Mouse (Mus musculus): ENCODE results near the gene Cacna1s. TPM values are rescaled to one million over a fixed set of nuclear protein-coding genes. Genes with fewer than 3 reads are reported as not detected.

Cacna1s gene
- polyA plus RNA-seq, 1 experiment from 2014 or later = 0.47 TPM

DNA sequence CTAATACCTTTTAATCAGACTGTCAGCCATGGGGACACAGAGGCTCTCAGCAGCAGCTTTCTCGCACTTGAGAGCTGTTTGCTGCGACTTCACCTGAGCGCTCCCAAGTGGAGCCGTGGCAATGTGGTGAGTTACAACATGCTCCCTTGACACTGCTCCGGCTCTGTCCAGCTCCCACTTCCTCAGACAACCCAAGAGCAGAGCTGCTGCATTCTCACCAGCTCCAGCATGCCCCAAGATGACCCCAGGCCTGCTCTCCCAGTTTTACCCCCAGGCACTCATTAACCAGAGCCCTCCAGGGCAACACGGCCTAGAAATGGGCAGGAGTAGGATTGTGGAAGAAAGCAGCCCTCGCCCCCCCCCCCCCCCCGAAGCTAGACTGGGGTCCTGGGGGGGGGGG lies 20.9 kb upstream of the Cacna1s start:
- no peak for ATAC-seq (replicated peaks)
- no peaks in the 10 kb centered on the region for H3K9me3 ChIP-seq
- no peak overlapping the region for H3K4me2 ChIP-seq (replicated peaks)
- no peak overlapping the region for H3K9ac ChIP-seq (replicated peaks)
- H3K4me3 ChIP-seq = no peak overlapping the region
- WGBS = 83% methylated on average over 8 of the region's 8 CpGs
- H3K36me3 ChIP-seq = peaks cover 65% of the 10 kb centered on the region
- no peak overlapping the region for H3K27ac ChIP-seq (replicated peaks)
- H3K27me3 ChIP-seq = no peaks in the 10 kb centered on the region
- peaks cover 7% of the 10 kb centered on the region; the same call in 1 of the 2 replicates for H3K4me1 ChIP-seq

- no peaks in the 10 kb centered on the region for H3K9me3 ChIP-seq
- no peak overlapping the region for H3K9ac ChIP-seq (replicated peaks)
- H3K27me3 ChIP-seq = no peaks in the 10 kb centered on the region
- 78% methylated on average over 7 of the region's 7 CpGs for WGBS
- H3K4me1 ChIP-seq = peaks cover 7% of the 10 kb centered on the region; the same call in 1 of the 2 replicates
- H3K36me3 ChIP-seq = peaks cover 56% of the 10 kb centered on the region
- no peak overlapping the region for H3K4me3 ChIP-seq
- no peak overlapping the region for H3K27ac ChIP-seq (replicated peaks)
- no peak overlapping the region for H3K4me2 ChIP-seq (replicated peaks)
- ATAC-seq (replicated peaks) = no peak
Measured at GRCm38 (mm10) chr1:136032961-136033360, 19.6 kb upstream of the Cacna1s start.

DNA sequence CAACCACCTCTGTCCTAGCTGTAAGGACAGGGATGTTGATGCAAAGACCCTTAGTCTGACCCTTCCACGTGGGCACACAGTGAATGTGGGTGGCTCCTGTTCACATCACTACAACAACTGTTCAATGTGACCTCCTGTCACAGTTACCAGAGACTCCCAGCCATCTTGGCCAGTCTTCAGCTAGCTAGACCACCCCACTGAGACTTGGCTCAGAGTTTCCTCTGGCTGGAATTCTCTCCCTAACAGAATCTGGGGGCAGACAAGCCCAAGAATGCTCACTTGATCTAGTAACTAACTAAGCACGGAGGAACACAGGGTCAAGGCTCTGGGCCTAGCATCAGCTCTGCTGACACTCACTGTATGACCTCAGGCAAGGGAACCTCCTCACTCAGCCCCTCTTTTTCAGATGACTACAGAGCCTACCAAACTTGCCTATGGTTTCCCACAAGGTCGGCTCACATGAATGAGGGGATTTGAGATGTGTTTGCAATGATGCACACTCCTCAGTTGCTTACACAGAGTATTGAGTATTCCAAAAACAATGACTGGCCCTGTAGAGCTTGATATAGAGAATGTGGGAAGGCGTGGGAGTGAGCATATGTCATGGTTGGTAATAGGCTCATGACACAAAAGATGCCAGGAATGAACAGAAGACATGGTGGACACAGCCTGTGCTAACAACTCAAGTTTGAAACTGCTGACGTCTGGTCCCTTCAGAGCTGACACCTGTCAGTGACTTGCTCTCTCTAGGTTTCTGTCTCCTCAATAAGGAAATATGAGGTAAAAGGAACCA lies 13.6 kb upstream of the Cacna1s start:
- Histone ChIP-seq H3K4me2 (replicated peaks) (no peak overlapping the region), H3K4me3 (no peak overlapping the region), H3K4me1 (peaks cover 7% of the 10 kb centered on the region), H3K27me3 (no peaks in the 10 kb centered on the region), H3K27ac (replicated peaks) (no peak overlapping the region), H3K9me3 (no peaks in the 10 kb centered on the region), H3K36me3 (peaks cover 19% of the 10 kb centered on the region), H3K9ac (replicated peaks) (no peak overlapping the region)
- WGBS = 76% methylated on average over 5 of the region's 5 CpGs
- ATAC-seq (replicated peaks) = no peak

- ATAC-seq (replicated peaks) = no peak
- no peak overlapping the region for H3K9ac ChIP-seq (replicated peaks)
- H3K4me3 ChIP-seq = no peak overlapping the region
- no peak overlapping the region for H3K4me2 ChIP-seq (replicated peaks)
- H3K36me3 ChIP-seq = peaks cover 5% of the 10 kb centered on the region; the same call in 1 of the 2 replicates
- H3K27ac ChIP-seq (replicated peaks) = no peak overlapping the region
- no peaks in the 10 kb centered on the region for H3K9me3 ChIP-seq
- 20% methylated on average over 11 of the region's 11 CpGs for WGBS
- H3K27me3 ChIP-seq = no peaks in the 10 kb centered on the region
- H3K4me1 ChIP-seq = peaks cover 7% of the 10 kb centered on the region
Measured at GRCm38 (mm10) chr1:136040452-136040851, 12.1 kb upstream of the Cacna1s start.

DNA sequence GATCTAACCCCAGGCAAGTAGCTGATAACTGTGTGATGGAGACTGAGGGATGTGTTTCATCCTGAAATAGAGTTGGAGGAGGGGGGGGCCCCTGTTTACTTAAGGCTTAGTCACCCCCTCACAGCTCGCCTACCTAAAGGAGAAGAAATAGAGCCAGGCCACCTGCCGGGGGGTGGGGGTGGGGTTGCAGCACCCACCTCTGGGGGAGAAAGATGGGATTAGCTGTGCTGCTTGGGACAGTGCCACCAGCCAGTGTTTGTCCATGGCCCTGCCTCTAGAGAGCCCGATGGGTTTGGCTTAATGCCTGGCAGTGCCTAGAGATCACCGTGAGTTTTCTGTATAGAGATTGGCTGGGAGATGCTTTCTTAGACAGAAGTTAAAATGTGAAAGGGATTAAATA lies 11.7 kb upstream of the Cacna1s start:
- 28% methylated on average over 4 of the region's 4 CpGs for WGBS

GRCm38 (mm10) chr1:136045774-136046173 lies 6.8 kb upstream of the Cacna1s start:
- Histone ChIP-seq H3K9ac (replicated peaks) (no peak overlapping the region), H3K4me1 (peaks cover 11% of the 10 kb centered on the region), H3K36me3 (no peaks in the 10 kb centered on the region), H3K27ac (replicated peaks) (no peak overlapping the region), H3K4me3 (no peak overlapping the region), H3K4me2 (replicated peaks) (no peak overlapping the region), H3K27me3 (peaks cover 19% of the 10 kb centered on the region), H3K9me3 (no peaks in the 10 kb centered on the region)
- peak; percentile 20; the same call in 1 of the 2 replicates for ATAC-seq (replicated peaks)
- WGBS = 14% methylated on average over 4 of the region's 4 CpGs

More for the DNA sequence above, 11.7 kb upstream of the Cacna1s start:
- Histone ChIP-seq H3K27me3 (no peaks in the 10 kb centered on the region), H3K4me3 (no peak overlapping the region), H3K9ac (replicated peaks) (no peak overlapping the region), H3K9me3 (no peaks in the 10 kb centered on the region), H3K36me3 (0 out of 2 replicates have a peak, but pooled peaks cover under 1% of the 10 kb centered on the region), H3K4me1 (peaks cover 7% of the 10 kb centered on the region), H3K27ac (replicated peaks) (no peak overlapping the region), H3K4me2 (replicated peaks) (no peak overlapping the region)
- ATAC-seq (replicated peaks) = no peak

DNA sequence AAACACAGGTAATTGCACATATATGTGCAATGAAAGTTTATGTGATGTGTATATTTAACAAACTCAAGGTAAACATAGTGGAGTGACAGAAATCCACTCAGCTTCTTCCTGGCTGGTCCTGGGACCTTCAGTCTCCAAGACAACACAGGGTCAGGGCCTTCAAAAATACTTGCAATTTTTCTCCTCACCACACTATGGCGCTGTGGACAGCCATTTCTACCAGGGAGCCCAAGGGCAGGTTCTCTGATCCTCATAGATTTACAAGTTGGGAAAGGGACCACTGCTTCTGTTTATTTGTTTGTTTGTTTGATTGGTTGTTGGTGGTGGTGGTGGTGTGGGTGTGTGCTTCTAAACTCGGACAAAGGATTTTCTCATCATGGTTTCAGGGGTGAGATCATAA lies 5.1 kb upstream of the Cacna1s start:
- Histone ChIP-seq H3K9me3 (no peaks in the 10 kb centered on the region), H3K9ac (replicated peaks) (no peak overlapping the region), H3K36me3 (no peaks in the 10 kb centered on the region), H3K4me3 (no peak overlapping the region), H3K4me1 (peaks cover 11% of the 10 kb centered on the region), H3K27ac (replicated peaks) (no peak overlapping the region), H3K27me3 (peaks cover 25% of the 10 kb centered on the region), H3K4me2 (replicated peaks) (no peak overlapping the region)
- ATAC-seq (replicated peaks) = no peak
- 2% methylated on average over 2 of the region's 2 CpGs for WGBS

DNA sequence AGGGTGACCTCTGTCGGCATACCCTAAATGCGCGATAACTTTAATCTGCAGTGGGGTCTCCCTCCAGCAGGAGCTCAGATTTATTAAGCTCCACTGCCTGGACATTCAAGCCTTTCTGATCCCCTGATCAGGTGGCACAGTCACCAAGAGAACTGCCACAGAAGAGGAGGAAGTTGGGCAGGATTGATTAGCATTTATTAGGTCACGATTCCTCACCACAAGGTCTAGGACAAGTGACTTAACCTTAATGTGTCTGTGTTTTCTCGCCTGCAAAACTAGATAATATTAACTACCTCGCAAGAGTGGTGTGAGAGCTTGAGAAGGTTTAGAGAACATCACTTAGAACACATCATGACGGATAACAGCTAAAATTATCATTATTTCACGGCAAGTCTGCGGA lies 4.7 kb upstream of the Cacna1s start:
- no peak overlapping the region for H3K9ac ChIP-seq (replicated peaks)
- 83% methylated on average over 9 of the region's 9 CpGs for WGBS

DNA sequence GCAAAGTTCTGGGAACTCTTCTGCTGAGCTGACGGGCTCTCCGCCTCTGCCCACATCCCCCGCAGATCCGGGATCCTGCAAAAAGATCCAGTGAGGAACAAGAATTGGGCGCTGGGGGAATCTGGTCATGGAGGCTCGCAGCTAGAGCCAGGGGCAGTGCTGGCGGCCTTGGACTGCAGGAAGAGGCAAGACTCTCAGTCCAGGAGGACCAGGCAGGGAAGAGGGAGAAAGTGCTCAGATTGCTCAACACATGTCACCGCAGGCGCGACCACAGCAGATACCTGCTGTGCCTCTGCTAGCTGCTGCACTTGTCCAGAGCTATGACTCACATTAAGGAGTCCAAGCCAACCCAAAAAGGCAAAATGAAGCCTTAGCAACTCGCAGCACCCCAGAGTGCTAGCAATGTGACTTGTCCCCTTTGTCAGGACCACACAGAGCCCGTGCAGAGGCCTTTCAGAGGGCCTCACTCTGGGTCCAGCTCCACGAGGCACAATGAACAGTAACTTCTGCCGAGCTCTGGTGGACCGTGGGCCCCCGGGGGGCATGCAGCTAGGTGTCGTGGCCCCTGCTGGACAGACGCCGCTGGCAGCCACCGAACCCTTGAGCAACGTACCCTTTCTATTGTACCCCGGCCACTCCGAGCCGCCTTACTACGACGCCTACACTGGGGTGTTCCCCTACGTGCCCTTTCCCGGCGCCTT lies 2.1 kb upstream of the Cacna1s start, which contains the start of gene Ascl5:
Gene Ascl5, plus strand, starts transcription at position 493 of the 701 bp plus-strand sequence.
- Histone ChIP-seq H3K4me3 (peak within 1 kb of the TSS; percentile 39), H3K9me3 (no peaks in the 10 kb centered on the region), H3K27me3 (peaks cover 28% of the 10 kb centered on the region), H3K36me3 (no peaks in the 10 kb centered on the region), H3K4me1 (peaks cover 12% of the 10 kb centered on the region), H3K27ac (replicated peaks) (no peak within 1 kb of the TSS), H3K9ac (replicated peaks) (peak within 1 kb of the TSS; percentile 40), H3K4me2 (replicated peaks) (peak within 1 kb of the TSS; percentile 59)
- 23% methylated on average over 29 of the region's 29 CpGs for WGBS
- ATAC-seq (replicated peaks) = no peak; the same call in 1 of the 2 replicates

More for the DNA sequence above, 4.7 kb upstream of the Cacna1s start:
- no peaks in the 10 kb centered on the region for H3K9me3 ChIP-seq
- H3K27ac ChIP-seq (replicated peaks) = no peak overlapping the region
- no peak for ATAC-seq (replicated peaks)
- no peak overlapping the region for H3K4me2 ChIP-seq (replicated peaks)
- peaks cover 28% of the 10 kb centered on the region for H3K27me3 ChIP-seq
- H3K4me1 ChIP-seq = peaks cover 11% of the 10 kb centered on the region
- no peak overlapping the region for H3K4me3 ChIP-seq
- no peaks in the 10 kb centered on the region for H3K36me3 ChIP-seq

- peak overlapping the region; percentile 40 for H3K9ac ChIP-seq (replicated peaks)
- H3K4me3 ChIP-seq = peak overlapping the region; percentile 39
- H3K4me2 ChIP-seq (replicated peaks) = peak overlapping the region; percentile 59
- no peak overlapping the region for H3K27ac ChIP-seq (replicated peaks)
- peaks cover 28% of the 10 kb centered on the region for H3K27me3 ChIP-seq
- no peaks in the 10 kb centered on the region for H3K9me3 ChIP-seq
- no peaks in the 10 kb centered on the region for H3K36me3 ChIP-seq
- peak; percentile 53 for ATAC-seq (replicated peaks)
- H3K4me1 ChIP-seq = peaks cover 17% of the 10 kb centered on the region
- WGBS = under 1% methylated on average over 36 of the region's 36 CpGs
Measured at GRCm38 (mm10) chr1:136051013-136051315, 1.6 kb upstream of the Cacna1s start.

GRCm38 (mm10) chr1:136051465-136051864 lies 1.1 kb upstream of the Cacna1s start:
- Histone ChIP-seq H3K36me3 (no peaks in the 10 kb centered on the region), H3K9ac (replicated peaks) (peak overlapping the region; percentile 40), H3K4me2 (replicated peaks) (peak overlapping the region; percentile 59), H3K9me3 (no peaks in the 10 kb centered on the region), H3K27ac (replicated peaks) (no peak overlapping the region), H3K4me3 (peak overlapping the region; percentile 39), H3K4me1 (peaks cover 22% of the 10 kb centered on the region), H3K27me3 (peaks cover 28% of the 10 kb centered on the region)
- WGBS = under 1% methylated on average over 6 of the region's 6 CpGs
- peak; percentile 61 for ATAC-seq (replicated peaks)

- H3K4me1 ChIP-seq = peaks cover 23% of the 10 kb centered on the region
- ATAC-seq (replicated peaks) = peak; percentile 20; the same call in 1 of the 2 replicates
- no peak overlapping the region for H3K9ac ChIP-seq (replicated peaks)
- no peaks in the 10 kb centered on the region for H3K9me3 ChIP-seq
- peaks cover 10% of the 10 kb centered on the region; the same call in 1 of the 2 replicates for H3K27me3 ChIP-seq
- WGBS = 30% methylated on average over 3 of the region's 3 CpGs
- H3K36me3 ChIP-seq = no peaks in the 10 kb centered on the region
- no peak overlapping the region for H3K4me2 ChIP-seq (replicated peaks)
- H3K27ac ChIP-seq (replicated peaks) = peak overlapping the region; percentile 40
- no peak overlapping the region for H3K4me3 ChIP-seq
Measured at GRCm38 (mm10) chr1:136055771-136056170, 3.2 kb downstream of the Cacna1s start.
